Mouse (Mus musculus) MEL (cell line): Measurements from ENCODE around the gene Stt3b. TPM values are rescaled to one million over a fixed set of nuclear protein-coding genes. Genes with fewer than 3 reads are reported as not detected.

Source experiments
- DNase-seq: peaks from one replicate; pipeline ENCODE4 v3.0.0; 2011; ENCODE audit warnings: low read depth, low spot score
- H3K27ac ChIP-seq: 2 replicates; pipeline ENCODE4 v1.5.1; 2012; ENCODE audit warnings: low read depth, mild to moderate bottlenecking, control low read depth, low read length, moderate library complexity; ENCODE audit not compliant: control insufficient read depth
- H3K27me3 ChIP-seq, 2 experiments: fragments of 150-350 bp in 1 of 2; sonication (generic) in 1 of 2; 2 replicates each; pipeline ENCODE4 v1.6.1; 2012; ENCODE audit warnings: low read length in 2 of 2, mild to moderate bottlenecking in 2 of 2, improper control_type of control experiment in 1 of 2, moderate library complexity in 1 of 2; ENCODE audit not compliant: insufficient read depth in 2 of 2, control insufficient read depth in 1 of 2
- H3K36me3 ChIP-seq, 2 experiments: 2 replicates each; pipeline ENCODE4 v1.6.1; 2012 to 2014; ENCODE audit warnings: low read length in 2 of 2, improper control_type of control experiment in 1 of 2, inconsistent platforms in 1 of 2, mild to moderate bottlenecking in 1 of 2; ENCODE audit not compliant: insufficient read depth in 2 of 2, control insufficient read depth in 1 of 2
- H3K4me1 ChIP-seq, 2 experiments: fragments of 150-350 bp in 1 of 2; sonication (generic) in 1 of 2; 2 replicates each; pipeline ENCODE4 v1.6.1; 2012; ENCODE audit warnings: low read length in 2 of 2, improper control_type of control experiment in 1 of 2, mild to moderate bottlenecking in 1 of 2; ENCODE audit not compliant: insufficient read depth in 2 of 2, control insufficient read depth in 1 of 2
- H3K4me3 ChIP-seq, 2 experiments: fragments of 150-350 bp in 1 of 2; sonication (generic) in 1 of 2; 2 replicates each; pipeline ENCODE4 v1.5.1; 2012; ENCODE audit warnings: low read depth in 2 of 2, low read length in 2 of 2, mild to moderate bottlenecking in 2 of 2, moderate library complexity in 2 of 2, control low read depth in 1 of 2, improper control_type of control experiment in 1 of 2; ENCODE audit not compliant: control insufficient read depth in 1 of 2, insufficient read depth in 1 of 2
- H3K79me2 ChIP-seq: 2 replicates; pipeline ENCODE4 v1.6.1; 2012; ENCODE audit warnings: mild to moderate bottlenecking, low read length, moderate library complexity; ENCODE audit not compliant: control insufficient read depth, poor library complexity, insufficient read depth
- H3K9ac ChIP-seq: 2 replicates; pipeline ENCODE4 v1.6.1; 2012; ENCODE audit warnings: low read depth, mild to moderate bottlenecking, control low read depth, low read length, moderate library complexity; ENCODE audit not compliant: control insufficient read depth, poor library complexity, severe bottlenecking
- H3K9me3 ChIP-seq: fragments of 150-350 bp; sonication (generic); replicated peaks from 2 replicates; pipeline ENCODE4 v1.6.1; 2012; ENCODE audit warnings: mild to moderate bottlenecking, low read length, improper control_type of control experiment, moderate library complexity; ENCODE audit not compliant: insufficient read depth
- CHD1 ChIP-seq: IDR thresholded peaks from 2 replicates; pipeline ENCODE4 v1.6.1; 2012; ENCODE audit warnings: low read depth, mild to moderate bottlenecking, inconsistent platforms, low read length, improper control_type of control experiment
- CHD2 ChIP-seq: IDR thresholded peaks from 2 replicates; pipeline ENCODE4 v1.6.1; 2011; ENCODE audit warnings: low read length, improper control_type of control experiment
- CTCF ChIP-seq, 3 experiments: IDR thresholded peaks in 2 of 3; conservative IDR thresholded peaks in 1 of 3; 2 replicates each; pipeline ENCODE4 v1.5.1; 2011 to 2012; ENCODE audit warnings: low read length in 3 of 3, low read depth in 2 of 3, mild to moderate bottlenecking in 2 of 3, improper control_type of control experiment in 1 of 3, inconsistent platforms in 1 of 3, mixed read lengths in 1 of 3, moderate library complexity in 1 of 3; ENCODE audit not compliant: control insufficient read depth in 1 of 3, insufficient read depth in 1 of 3, poor library complexity in 1 of 3, severe bottlenecking in 1 of 3
- ELF1 ChIP-seq: IDR thresholded peaks from 2 replicates; pipeline ENCODE4 v1.6.1; 2014; ENCODE audit warnings: low read depth, mild to moderate bottlenecking, inconsistent platforms, low read length, improper control_type of control experiment, moderate library complexity
- ETS1 ChIP-seq: IDR thresholded peaks from 2 replicates; pipeline ENCODE4 v1.6.1; 2012; ENCODE audit warnings: low read depth, mild to moderate bottlenecking, inconsistent platforms, low read length, improper control_type of control experiment, moderate library complexity
- GABPA ChIP-seq: IDR thresholded peaks from 2 replicates; pipeline ENCODE4 v1.6.1; 2012; ENCODE audit warnings: low read depth, mild to moderate bottlenecking, inconsistent platforms, low read length, improper control_type of control experiment, moderate library complexity
- GATA1 ChIP-seq: IDR thresholded peaks from 2 replicates; pipeline ENCODE4 v1.6.1; 2011; ENCODE audit warnings: low read depth, low read length, improper control_type of control experiment
- HCFC1 ChIP-seq: IDR thresholded peaks from 2 replicates; pipeline ENCODE4 v1.6.1; 2012; ENCODE audit warnings: low read depth, mild to moderate bottlenecking, inconsistent platforms, low read length, improper control_type of control experiment, moderate library complexity
- JUND ChIP-seq: IDR thresholded peaks from 2 replicates; pipeline ENCODE4 v1.6.1; 2011; ENCODE audit warnings: low read depth, mild to moderate bottlenecking, improper control_type of control experiment, low read length
- MAFK ChIP-seq: IDR thresholded peaks from 2 replicates; pipeline ENCODE4 v1.6.1; 2011; ENCODE audit warnings: low read depth, mild to moderate bottlenecking, low read length, improper control_type of control experiment, borderline replicate concordance
- MAX ChIP-seq: IDR thresholded peaks from 2 replicates; pipeline ENCODE4 v1.6.1; 2011; ENCODE audit warnings: low read length, improper control_type of control experiment
- MAZ ChIP-seq: IDR thresholded peaks from 2 replicates; pipeline ENCODE4 v1.6.1; 2012; ENCODE audit warnings: low read depth, mild to moderate bottlenecking, inconsistent platforms, low read length, improper control_type of control experiment
- MYB ChIP-seq: IDR thresholded peaks from 2 replicates; pipeline ENCODE4 v1.6.1; 2011; ENCODE audit warnings: mild to moderate bottlenecking, low read depth, low read length, improper control_type of control experiment
- MYC ChIP-seq: IDR thresholded peaks from 2 replicates; pipeline ENCODE4 v1.6.1; 2011; ENCODE audit warnings: low read depth, mild to moderate bottlenecking, low read length, improper control_type of control experiment, moderate library complexity
- POLR2A ChIP-seq, 2 experiments: IDR thresholded peaks; 2 replicates each; pipeline ENCODE4 v1.6.1; 2011 to 2012; ENCODE audit warnings: low read length in 2 of 2, mild to moderate bottlenecking in 2 of 2, control low read depth in 1 of 2, improper control_type of control experiment in 1 of 2, low read depth in 1 of 2, moderate library complexity in 1 of 2; ENCODE audit not compliant: control insufficient read depth in 1 of 2, insufficient read depth in 1 of 2, poor library complexity in 1 of 2
- POLR2AphosphoS5 ChIP-seq: IDR thresholded peaks from 2 replicates; pipeline ENCODE4 v1.6.1; 2012; ENCODE audit warnings: low read depth, borderline replicate concordance, mild to moderate bottlenecking, inconsistent platforms, low read length, moderate library complexity, mixed read lengths
- RCOR1 ChIP-seq: IDR thresholded peaks from 2 replicates; pipeline ENCODE4 v1.6.1; 2012; ENCODE audit warnings: low read depth, mild to moderate bottlenecking, inconsistent platforms, low read length, improper control_type of control experiment
- SIN3A ChIP-seq: IDR thresholded peaks from 2 replicates; pipeline ENCODE4 v1.6.1; 2012; ENCODE audit warnings: low read length, improper control_type of control experiment, inconsistent platforms
- SMC3 ChIP-seq: IDR thresholded peaks from 2 replicates; pipeline ENCODE4 v1.6.1; 2011; ENCODE audit warnings: low read depth, low read length, improper control_type of control experiment
- TBP ChIP-seq: IDR thresholded peaks from 2 replicates; pipeline ENCODE4 v1.8.0; 2011; ENCODE audit warnings: low read depth, low read length, improper control_type of control experiment
- TCF12 ChIP-seq: IDR thresholded peaks from 2 replicates; pipeline ENCODE4 v1.6.1; 2014; ENCODE audit warnings: low read depth, mild to moderate bottlenecking, inconsistent platforms, low read length, improper control_type of control experiment, moderate library complexity
- UBTF ChIP-seq: IDR thresholded peaks from 2 replicates; pipeline ENCODE4 v1.6.1; 2012; ENCODE audit warnings: low read depth, mild to moderate bottlenecking, inconsistent platforms, low read length, improper control_type of control experiment, moderate library complexity, borderline replicate concordance; ENCODE audit not compliant: insufficient read depth
- USF1 ChIP-seq: IDR thresholded peaks from 2 replicates; pipeline ENCODE4 v1.6.1; 2014; ENCODE audit warnings: low read depth, mild to moderate bottlenecking, inconsistent platforms, low read length, improper control_type of control experiment, moderate library complexity
- USF2 ChIP-seq, 2 experiments: IDR thresholded peaks; 2 replicates each; pipeline ENCODE4 v1.6.1; 2011 to 2012; ENCODE audit warnings: improper control_type of control experiment in 2 of 2, low read length in 2 of 2, borderline replicate concordance in 1 of 2, inconsistent platforms in 1 of 2, low read depth in 1 of 2, mild to moderate bottlenecking in 1 of 2; ENCODE audit not compliant: insufficient read depth in 1 of 2
- ZC3H11A ChIP-seq: IDR thresholded peaks from 2 replicates; pipeline ENCODE4 v1.6.1; 2012; ENCODE audit warnings: low read depth, mild to moderate bottlenecking, inconsistent platforms, low read length, improper control_type of control experiment
- ZKSCAN1 ChIP-seq: IDR thresholded peaks from 2 replicates; pipeline ENCODE4 v1.6.1; 2012; ENCODE audit warnings: low read depth, mild to moderate bottlenecking, inconsistent platforms, low read length, improper control_type of control experiment, moderate library complexity
- ZNF384 ChIP-seq: IDR thresholded peaks from 2 replicates; pipeline ENCODE4 v1.6.1; 2012; ENCODE audit warnings: low read depth, mild to moderate bottlenecking, inconsistent platforms, low read length, improper control_type of control experiment
- polyA plus RNA-seq, 2 experiments: library from polyadenylated mRNA; stranded (reverse) in 1 of 2; unstranded in 1 of 2; fragments of >175 nt in 1 of 2; fragments of >200 nt in 1 of 2; gene quantifications; 2 replicates each; pipeline versions ENCODE4 v1.2.1 to v1.2.4; 2012; ENCODE audit warnings: low replicate concordance in 2 of 2, low read depth in 1 of 2; ENCODE audit not compliant: insufficient read length in 2 of 2, insufficient read depth in 1 of 2, missing spikeins in 1 of 2
- total RNA-seq: library from RNA; depleted of rRNA; stranded (reverse); fragments of 300-350 nt; gene quantifications from 2 replicates; pipeline ENCODE4 v1.2.3, GENCODE M21; 2012

Stt3b gene
- total and polyA plus RNA-seq, 3 experiments: 81.9 to 263 (median 97.6) TPM

- DNase-seq: no peak
- no peak overlapping the region for H3K9ac ChIP-seq
- no peak overlapping the region for H3K27ac ChIP-seq
- H3K9me3 ChIP-seq: no peaks in the 10 kb centered on the region
- no peaks in the 10 kb centered on the region for H3K4me1 ChIP-seq
- no peak overlapping the region for H3K4me3 ChIP-seq
- no peaks in the 10 kb centered on the region for H3K27me3 ChIP-seq
- TF ChIP-seq UBTF: no peak
- no peak for TF ChIP-seq MYB
- TF ChIP-seq ETS1: no peak
- no peak for TF ChIP-seq RCOR1
- TF ChIP-seq GATA1: no peak
- TF ChIP-seq USF1: no peak
- TF ChIP-seq HCFC1: no peak
- no peak for TF ChIP-seq CHD2
- TF ChIP-seq SIN3A: no peak
- no peak for TF ChIP-seq MAFK
- TF ChIP-seq JUND: no peak
- no peak for TF ChIP-seq SMC3
- TF ChIP-seq TCF12: no peak
- TF ChIP-seq POLR2A (IDR thresholded peaks at IDR 0.05; ENCODE audit: control insufficient read depth in 1 of 2, insufficient read depth in 1 of 2, low read depth in 1 of 2, low read length in 2 of 2, poor library complexity in 1 of 2): no peak
- no peak for TF ChIP-seq ELF1
- no peak for TF ChIP-seq USF2 (IDR thresholded peaks at IDR 0.05; ENCODE audit: borderline replicate concordance in 1 of 2, insufficient read depth in 1 of 2, low read depth in 1 of 2, low read length in 2 of 2)
- no peaks in the 10 kb centered on the region for H3K36me3 ChIP-seq
- no peaks in the 10 kb centered on the region for H3K79me2 ChIP-seq
Observed at GRCm38 (mm10) chr9:115340212-115340815, 30.1 kb upstream of the Stt3b start.

- DNase-seq: no peak
- TF ChIP-seq CHD1 (no peak), ZC3H11A (no peak), UBTF (no peak), CHD2 (no peak), GABPA (no peak), ZKSCAN1 (no peak), CTCF (IDR thresholded peaks at IDR 0.05 in 2 of 3, conservative IDR thresholded peaks at IDR 0.05 in 1 of 3; ENCODE audit: control insufficient read depth in 1 of 3, insufficient read depth in 1 of 3, low read depth in 2 of 3, low read length in 3 of 3, poor library complexity in 1 of 3, severe bottlenecking in 1 of 3) (no peak), TBP (no peak), MAZ (no peak), MAX (no peak), MYC (no peak), USF2 (IDR thresholded peaks at IDR 0.05; ENCODE audit: borderline replicate concordance in 1 of 2, insufficient read depth in 1 of 2, low read depth in 1 of 2, low read length in 2 of 2) (no peak), SIN3A (no peak), HCFC1 (no peak), ETS1 (no peak), POLR2AphosphoS5 (no peak), ZNF384 (no peak), SMC3 (no peak)
- TF ChIP-seq, all 39 proteins: peak for 0
- no peaks in the 10 kb centered on the region for H3K9me3 ChIP-seq
- H3K27ac ChIP-seq: no peak overlapping the region
- H3K9ac ChIP-seq: no peak overlapping the region
- H3K27me3 ChIP-seq: no peaks in the 10 kb centered on the region
- H3K4me3 ChIP-seq: no peak overlapping the region
- H3K4me1 ChIP-seq: no peaks in the 10 kb centered on the region
- no peaks in the 10 kb centered on the region for H3K79me2 ChIP-seq
- no peaks in the 10 kb centered on the region for H3K36me3 ChIP-seq
Observed at GRCm38 (mm10) chr9:115338816-115339215, 28.6 kb upstream of the Stt3b start.
